Mouse (Mus musculus) layer of hippocampus, adult 2 months (tissue): ENCODE measurements around the gene Tmem41b. TPM values are rescaled to one million over a fixed set of nuclear protein-coding genes. Genes with fewer than 3 reads are reported as not detected.
"Not testable (repeated sequence)": the region's sequence is repeated elsewhere in the genome, so short reads cannot be mapped to it uniquely, and the experiment has no call there.

Experiments
- DNase-seq, 2 experiments: peaks; one replicate each; pipeline ENCODE4 v3.0.0; 2022; ENCODE audit warnings: low spot score in 2 of 2
- H3K27ac ChIP-seq: fragments of 200-600 bp; 2 replicates; pipeline ENCODE4 v1.8.1; 2022
- H3K4me3 ChIP-seq: fragments of 200-600 bp; 2 replicates; pipeline ENCODE4 v1.8.1; 2022; ENCODE audit warnings: mild to moderate bottlenecking
- CTCF ChIP-seq: fragments of 200-600 bp; conservative IDR thresholded peaks from 2 replicates; pipeline ENCODE4 v1.8.1; 2022; ENCODE audit warnings: antibody characterized with exemption, mild to moderate bottlenecking, moderate library complexity
- long read RNA-seq, 2 experiments: library from polyadenylated mRNA; stranded (forward); transcript quantifications; one replicate each; pipeline ENCODE4 v2.0.0; 2021; ENCODE audit warnings: borderline mapping rate in 2 of 2
- total RNA-seq, 2 experiments: library from RNA; stranded (reverse); gene quantifications; 2 replicates each; pipeline ENCODE4 v1.2.3; 2021

Tmem41b gene
- 10 to 100 TPM; 43.9 to 45.3 TPM for total RNA-seq
- long read RNA-seq, experiment 1, transcript Tmem41b-201 (7 exons, 3,840 nt), result major isoform, 15 of 21 reads
- long read RNA-seq, experiment 1, partial matches to known transcripts, result 0 of 21 reads
- long read RNA-seq, experiment 1, other reads (novel, unspliced or antisense), result 6 of 21 reads
- long read RNA-seq, experiment 2, transcript Tmem41b-201 (7 exons, 3,840 nt), result major isoform, 21 of 29 reads
- long read RNA-seq, experiment 2, partial matches to known transcripts, result 1 of 29 reads
- long read RNA-seq, experiment 2, other reads (novel, unspliced or antisense), result 7 of 29 reads

DNA sequence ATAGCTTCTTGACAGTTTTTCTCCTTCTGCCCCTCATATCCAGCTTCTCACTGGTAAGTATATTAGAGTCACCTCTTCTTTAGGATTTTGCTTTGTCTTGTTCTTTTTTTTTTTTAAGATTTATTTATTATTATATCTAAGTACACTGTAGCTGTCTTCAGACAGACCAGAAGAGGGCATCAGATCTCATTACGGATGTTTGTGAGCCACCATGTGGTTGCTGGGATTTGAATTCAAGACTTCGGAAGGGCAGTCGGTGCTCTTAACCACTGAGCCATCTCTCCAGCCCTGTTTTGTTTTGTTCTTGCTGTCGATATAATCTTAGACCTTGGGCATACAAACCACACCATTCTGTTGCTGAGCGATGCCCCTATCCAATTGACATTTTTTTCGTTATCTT, at the start of gene Tmem41b:
TSS of gene Tmem41b (minus strand) at position 155 of the 400 bp plus-strand sequence.
- DNase-seq, result not testable (repeated sequence)
- Histone ChIP-seq H3K27ac (peak within 1 kb of the TSS; percentile 90), H3K4me3 (peak within 1 kb of the TSS; percentile 78)
- peak; percentile 78 for TF ChIP-seq CTCF

DNA sequence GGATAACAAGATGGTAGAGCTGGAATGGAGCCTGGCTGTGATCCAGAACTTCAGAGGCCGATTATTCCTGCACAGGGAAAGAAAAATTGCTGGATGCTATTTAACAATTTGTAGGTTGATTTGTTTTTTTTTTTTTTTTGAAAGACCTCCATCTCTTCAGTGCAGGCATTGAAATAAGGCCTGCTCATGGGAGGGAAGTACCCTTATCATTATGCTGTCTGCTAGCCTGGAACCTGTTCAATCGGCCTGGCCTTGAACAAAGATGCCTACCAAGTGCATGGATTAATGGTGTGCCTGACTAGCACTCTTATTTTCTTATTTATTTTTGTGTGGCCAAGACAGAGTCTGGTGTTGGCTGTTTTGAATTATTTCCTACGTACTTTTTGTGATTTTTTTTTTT, 43.6 kb upstream of the Tmem41b start:
- Histone ChIP-seq H3K27ac (no peak overlapping the region), H3K4me3 (no peak overlapping the region)
- TF ChIP-seq CTCF, result no peak
- no peak for DNase-seq

GRCm38 (mm10) chr7:110028826-110029225, 42.1 kb upstream of the Tmem41b start:
- DNase-seq, result peak in 1 of 2 experiments; percentile 12
- H3K27ac ChIP-seq, result no peak overlapping the region
- H3K4me3 ChIP-seq, result no peak overlapping the region
- TF ChIP-seq CTCF, result no peak

GRCm38 (mm10) chr7:110026594-110026993, 39.9 kb upstream of the Tmem41b start:
- Histone ChIP-seq H3K27ac (no peak overlapping the region), H3K4me3 (no peak overlapping the region)
- no peak for TF ChIP-seq CTCF
- DNase-seq, result no peak

- DNase-seq, result no peak
- TF ChIP-seq CTCF, result no peak
- no peak overlapping the region for H3K4me3 ChIP-seq
- H3K27ac ChIP-seq, result no peak overlapping the region
These were observed 36.8 kb upstream of the Tmem41b start for GRCm38 (mm10) chr7:110023553-110023952.

DNA sequence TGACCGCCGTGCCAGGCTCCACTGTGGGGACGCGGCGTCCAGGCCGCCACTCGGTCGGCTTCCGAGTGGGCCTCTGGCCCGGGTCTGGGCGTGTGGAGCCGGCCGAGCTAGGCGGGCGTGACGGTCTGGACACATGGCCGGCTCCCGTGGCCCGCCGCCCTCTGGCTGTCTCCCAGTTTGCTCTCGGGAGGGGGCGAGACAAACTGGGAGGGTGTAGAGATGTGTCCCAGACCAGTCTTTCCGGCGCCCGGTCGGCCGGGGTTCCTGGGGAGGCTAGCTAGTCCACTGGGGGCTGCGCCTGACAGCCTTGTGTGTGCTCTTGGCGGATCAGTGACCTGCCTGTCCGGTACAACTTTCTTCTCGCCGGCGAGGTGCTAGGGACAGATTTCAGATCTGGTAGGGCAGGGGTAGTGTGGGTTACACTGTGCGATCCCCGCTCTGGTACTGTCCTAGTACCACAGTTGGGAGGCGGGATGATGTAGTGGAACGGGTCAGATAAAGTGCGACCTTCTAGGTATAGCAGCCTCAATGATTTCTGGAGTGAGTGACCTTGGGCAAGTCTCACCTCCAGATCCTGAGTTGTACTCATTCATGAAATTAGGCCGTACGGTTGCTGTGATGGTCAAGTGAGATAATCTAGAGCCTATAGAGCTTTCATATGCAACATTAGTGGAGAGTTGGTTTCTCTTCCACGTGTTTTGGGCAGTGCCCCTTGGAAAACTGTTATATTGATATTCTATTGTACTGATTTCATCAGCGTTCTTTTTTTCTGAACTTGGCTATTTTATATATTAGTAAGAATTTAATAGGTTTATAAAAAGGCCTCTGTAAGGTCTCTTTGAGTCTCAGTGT, 32.1 kb upstream of the Tmem41b start:
- Histone ChIP-seq H3K4me3 (peak overlapping the region; percentile 95), H3K27ac (peak overlapping the region; percentile 90)
- DNase-seq, result peak in 1 of 2 experiments; percentile 19
- TF ChIP-seq CTCF, result no peak

DNA sequence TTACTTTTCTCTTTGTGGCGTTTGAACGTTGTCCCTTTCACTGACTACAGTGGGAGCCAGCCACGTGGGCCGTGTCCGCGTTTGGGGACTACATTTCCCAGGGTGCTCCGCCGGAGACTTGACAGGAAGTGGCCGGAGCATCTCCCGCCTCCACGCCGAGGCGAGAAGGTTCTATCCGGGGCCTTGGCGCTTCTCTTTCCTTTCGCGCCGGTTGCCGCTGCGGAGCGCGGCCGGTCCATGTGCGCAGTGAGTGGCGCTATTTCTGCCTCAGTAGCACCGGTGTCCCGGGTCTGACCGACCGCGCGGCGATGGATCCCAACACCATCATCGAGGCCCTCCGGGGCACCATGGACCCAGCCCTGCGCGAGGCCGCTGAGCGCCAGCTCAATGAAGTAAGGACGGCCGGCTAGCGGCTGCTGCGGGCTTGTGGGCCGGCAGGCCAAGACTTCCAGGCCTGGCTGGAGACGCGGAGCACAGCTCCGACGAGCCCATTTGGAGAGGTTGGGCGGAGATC, 31.4 kb upstream of the Tmem41b start, which contains the start of gene Ipo7:
TSS of gene Ipo7 (plus strand) at position 158 of the 514 bp plus-strand sequence.
- Histone ChIP-seq H3K27ac (peak within 1 kb of the TSS; percentile 90), H3K4me3 (peak within 1 kb of the TSS; percentile 95)
- DNase-seq, result peak; percentile 95
- no peak for TF ChIP-seq CTCF

DNA sequence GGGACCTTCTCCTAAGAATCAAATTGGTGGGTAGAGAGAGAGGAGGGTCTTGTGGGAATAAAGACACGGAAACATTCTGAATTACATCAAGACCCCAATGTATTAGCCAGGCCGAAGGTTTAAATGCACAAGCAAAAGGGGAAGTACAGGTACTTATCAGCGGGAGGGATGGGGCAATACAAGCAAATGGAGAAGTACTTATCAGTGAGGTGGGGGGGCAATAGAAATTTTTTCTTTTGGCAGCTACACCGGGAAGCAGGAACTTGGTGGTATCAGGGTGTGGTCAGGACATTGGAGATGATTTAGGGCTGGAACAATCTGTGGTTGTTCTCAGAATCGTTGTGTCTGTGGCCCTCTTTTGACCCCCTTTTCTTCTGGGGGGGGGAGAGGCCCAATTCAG, 27.5 kb upstream of the Tmem41b start:
- no peak for TF ChIP-seq CTCF
- Histone ChIP-seq H3K27ac (no peak overlapping the region), H3K4me3 (no peak overlapping the region)
- no peak for DNase-seq

DNA sequence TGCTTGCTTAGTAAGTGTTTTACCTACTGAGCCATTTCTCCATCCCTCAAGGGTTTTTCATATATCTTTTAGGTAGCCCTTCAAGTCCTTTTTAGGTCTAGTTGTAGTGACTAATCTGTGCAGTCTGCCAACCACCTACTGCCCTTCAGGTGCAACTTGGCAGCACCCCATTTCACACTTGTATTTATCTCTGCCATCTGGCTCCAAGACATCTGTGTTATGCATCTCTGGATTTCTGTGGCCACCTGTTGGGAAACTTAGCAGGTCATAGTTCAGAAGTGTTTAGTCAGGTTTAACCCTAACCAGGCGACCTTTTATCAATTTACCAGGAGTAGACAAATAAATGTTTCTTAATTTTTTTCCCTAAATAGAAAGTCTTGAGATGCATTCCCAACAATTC, 24.7 kb upstream of the Tmem41b start:
- DNase-seq, result no peak
- Histone ChIP-seq H3K4me3 (no peak overlapping the region), H3K27ac (no peak overlapping the region)
- TF ChIP-seq CTCF, result no peak

- Histone ChIP-seq H3K27ac (no peak overlapping the region), H3K4me3 (no peak overlapping the region)
- DNase-seq, result no peak
- no peak for TF ChIP-seq CTCF
These were observed 22.4 kb upstream of the Tmem41b start for GRCm38 (mm10) chr7:110009084-110009483.

- DNase-seq, result no peak
- Histone ChIP-seq H3K27ac (no peak overlapping the region), H3K4me3 (no peak overlapping the region)
- no peak for TF ChIP-seq CTCF
These were observed 21.8 kb upstream of the Tmem41b start for GRCm38 (mm10) chr7:110008513-110008912.

GRCm38 (mm10) chr7:110006471-110007195, 19.9 kb upstream of the Tmem41b start:
- TF ChIP-seq CTCF, result no peak
- no peak for DNase-seq
- no peak overlapping the region for H3K4me3 ChIP-seq
- no peak overlapping the region for H3K27ac ChIP-seq

DNA sequence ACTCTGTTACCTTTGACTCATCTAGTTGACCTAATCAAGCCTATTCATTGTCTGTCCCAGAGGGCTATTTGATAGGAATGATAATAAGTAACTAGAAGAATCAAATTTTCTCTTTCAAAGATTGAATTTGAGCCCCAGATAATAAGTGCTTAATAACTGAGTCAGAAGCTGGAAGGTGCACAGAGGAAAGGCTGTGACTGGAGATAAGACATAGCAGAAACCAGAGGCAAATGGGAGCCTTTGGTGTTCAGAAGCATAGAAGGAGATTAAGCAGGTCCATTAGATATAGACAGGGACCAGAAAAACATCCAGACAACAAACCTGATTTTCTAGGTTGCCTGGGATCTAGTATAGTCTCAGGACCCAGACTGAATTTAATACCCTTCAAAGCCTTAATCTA, 19.2 kb upstream of the Tmem41b start:
- H3K27ac ChIP-seq, result no peak overlapping the region
- no peak for DNase-seq
- TF ChIP-seq CTCF, result no peak
- no peak overlapping the region for H3K4me3 ChIP-seq
